Mouse (Mus musculus) mouse trophoblast stem cell (cell line): ENCODE measurements around the gene Tpi1.
"Not testable (repeated sequence)": the region's sequence is repeated elsewhere in the genome, so short reads cannot be mapped to it uniquely, and the experiment has no call there.

Experiments
- in situ Hi-C, 2 experiments: fragments of 300-500 bp; cut with MseI, MboI; formaldehyde crosslinking; loops; 2 replicates in 1 of 2; 3 replicates in 1 of 2; pipeline ENCODE4 v1.15.1; 2025

Gene Tpi1

GRCm38 (mm10) chr6:124831199-124831598 is 17.1 kb upstream of the Tpi1 start:
- in situ Hi-C loops = not testable (repeated sequence)

- in situ Hi-C loops = no loop called here
These were observed 16.0 kb upstream of the Tpi1 start for GRCm38 (mm10) chr6:124829799-124830700.

- in situ Hi-C loops = no loop called here
These were observed 15.0 kb upstream of the Tpi1 start, which contains the start of the genes Usp5 and Cdca3 for GRCm38 (mm10) chr6:124828868-124829798. TSS of gene Usp5 (minus strand) at chr6:124829484. TSS of gene Cdca3 (plus strand) at chr6:124829547.

GRCm38 (mm10) chr6:124828101-124828592 is 14.1 kb upstream of the Tpi1 start:
- in situ Hi-C loops = no loop called here

GRCm38 (mm10) chr6:124822049-124822448 is 8.0 kb upstream of the Tpi1 start:
- in situ Hi-C loops = no loop called here

GRCm38 (mm10) chr6:124820891-124821290 is 6.8 kb upstream of the Tpi1 start:
- in situ Hi-C loops = no loop called here

- in situ Hi-C loops = no loop called here
These were observed 3.9 kb upstream of the Tpi1 start for GRCm38 (mm10) chr6:124817971-124818370.

- in situ Hi-C loops = no loop called here
These were observed 3.5 kb upstream of the Tpi1 start for GRCm38 (mm10) chr6:124817563-124817962.

- in situ Hi-C loops = no loop called here
These were observed 3.0 kb upstream of the Tpi1 start for GRCm38 (mm10) chr6:124817125-124817524.

GRCm38 (mm10) chr6:124816611-124817010 is 2.5 kb upstream of the Tpi1 start:
- in situ Hi-C loops = no loop called here

GRCm38 (mm10) chr6:124814858-124815774 is 1.0 kb upstream of the Tpi1 start:
- in situ Hi-C loops = no loop called here

GRCm38 (mm10) chr6:124814448-124814847 is 352 bp upstream of the Tpi1 start:
- in situ Hi-C loops = no loop called here

GRCm38 (mm10) chr6:124813496-124813895 is 600 bp downstream of the Tpi1 start:
- in situ Hi-C loops = no loop called here

- in situ Hi-C loops = no loop called here
These were observed 1.2 kb downstream of the Tpi1 start for GRCm38 (mm10) chr6:124812848-124813247.

- in situ Hi-C loops = no loop called here
These were observed 2.2 kb downstream of the Tpi1 start for GRCm38 (mm10) chr6:124811701-124812560.

GRCm38 (mm10) chr6:124811403-124811665 is 2.8 kb downstream of the Tpi1 start:
- in situ Hi-C loops = no loop called here

GRCm38 (mm10) chr6:124810566-124811402 is 3.3 kb downstream of the Tpi1 start:
- in situ Hi-C loops = not testable (repeated sequence)

GRCm38 (mm10) chr6:124809775-124810538 is 4.1 kb downstream of the Tpi1 start:
- in situ Hi-C loops = no loop called here
